Mouse (Mus musculus) E14TG2a.4 (cell line): ENCODE data around the gene Tor2a.

Experiments used
- CTCF ChIP-seq: conservative IDR thresholded peaks from 2 replicates; pipeline ENCODE4 v1.5.1; 2014; ENCODE audit warnings: low read length
- NANOG ChIP-seq: IDR thresholded peaks from 2 replicates; pipeline ENCODE4 v1.6.1; 2014; ENCODE audit warnings: borderline replicate concordance, low read length, mixed read lengths

GRCm38 (mm10) chr2:32759001-32759400, 2.0 kb downstream of the Tor2a start:
- TF ChIP-seq CTCF (no peak), NANOG (no peak)
